Mouse (Mus musculus): ENCODE data around the gene Ralgps1. TPM values are rescaled to one million over a fixed set of nuclear protein-coding genes. Genes with fewer than 3 reads are reported as not detected.

The Ralgps1 gene
- polyA plus RNA-seq, 1 experiment, result not detected

- Histone ChIP-seq H3K9me3 (ENCODE audit: control insufficient read depth, low read length) (no peaks in the 10 kb centered on the region), H3K36me3 (ENCODE audit: control insufficient read depth) (no peaks in the 10 kb centered on the region), H3K27me3 (ENCODE audit: control insufficient read depth) (no peaks in the 10 kb centered on the region), H3K4me1 (ENCODE audit: control insufficient read depth) (no peaks in the 10 kb centered on the region), H3K4me3 (replicated peaks) (no peak overlapping the region)
- no peak for TF ChIP-seq GATA1 (IDR thresholded peaks at IDR 0.05; ENCODE audit: low read length)
- no peak for TF ChIP-seq TAL1 (IDR thresholded peaks at IDR 0.05; ENCODE audit: low read length)
These were observed 284.5 kb downstream of the Ralgps1 start for GRCm38 (mm10) chr2:33086671-33087363.

- no peaks in the 10 kb centered on the region for H3K27me3 ChIP-seq (ENCODE audit: control insufficient read depth)
- H3K4me1 ChIP-seq (ENCODE audit: control insufficient read depth), result no peaks in the 10 kb centered on the region
- no peak for TF ChIP-seq TAL1 (IDR thresholded peaks at IDR 0.05; ENCODE audit: low read length)
- no peak for TF ChIP-seq GATA1 (IDR thresholded peaks at IDR 0.05; ENCODE audit: low read length)
- no peak overlapping the region for H3K4me3 ChIP-seq (replicated peaks)
- no peaks in the 10 kb centered on the region for H3K9me3 ChIP-seq (ENCODE audit: control insufficient read depth, low read length)
- H3K36me3 ChIP-seq (ENCODE audit: control insufficient read depth), result no peaks in the 10 kb centered on the region
These were observed 285.2 kb downstream of the Ralgps1 start for GRCm38 (mm10) chr2:33086016-33086596.

- Histone ChIP-seq H3K27me3 (ENCODE audit: control insufficient read depth) (no peaks in the 10 kb centered on the region), H3K9me3 (ENCODE audit: control insufficient read depth, low read length) (no peaks in the 10 kb centered on the region), H3K36me3 (ENCODE audit: control insufficient read depth) (no peaks in the 10 kb centered on the region), H3K4me3 (replicated peaks) (no peak overlapping the region), H3K4me1 (ENCODE audit: control insufficient read depth) (no peaks in the 10 kb centered on the region)
- TF ChIP-seq GATA1 (IDR thresholded peaks at IDR 0.05; ENCODE audit: low read length), result no peak
- TF ChIP-seq TAL1 (IDR thresholded peaks at IDR 0.05; ENCODE audit: low read length), result no peak
These were observed 287.1 kb downstream of the Ralgps1 start for GRCm38 (mm10) chr2:33084221-33084620.

Other genes starting within 250 kb of the Ralgps1 start
- gene Garnl3, start 239.8 kb downstream of the Ralgps1 start, polyA plus RNA-seq (2012), result not detected in 2 replicates
- gene Angptl2, start 155.4 kb downstream of the Ralgps1 start, polyA plus RNA-seq (2012), result 0.03 TPM in 1 of 2 replicates, not detected in the other
- 0.02 and 0.03 TPM in 2 replicates for gene Zbtb34, start 59.8 kb upstream of the Ralgps1 start, polyA plus RNA-seq (2012)
- gene Zbtb43, start 97.1 kb upstream of the Ralgps1 start, polyA plus RNA-seq (2012), result 0.04 TPM in 2 replicates